Mouse (Mus musculus): ENCODE data around the gene Tns3. TPM values are rescaled to one million over a fixed set of nuclear protein-coding genes. Genes with fewer than 3 reads are reported as not detected.

Gene Tns3
- polyA plus RNA-seq, 1 experiment: not detected

GRCm38 (mm10) chr11:8622668-8623067 is 41.7 kb downstream of the Tns3 start:
- no peak for TF ChIP-seq GATA1 (IDR thresholded peaks at IDR 0.05; ENCODE audit: low read length)

GRCm38 (mm10) chr11:8618301-8618700 is 46.0 kb downstream of the Tns3 start:
- TF ChIP-seq GATA1 (IDR thresholded peaks at IDR 0.05; ENCODE audit: low read length): no peak

GRCm38 (mm10) chr11:8615436-8615835 is 48.9 kb downstream of the Tns3 start:
- no peak for TF ChIP-seq GATA1 (IDR thresholded peaks at IDR 0.05; ENCODE audit: low read length)

DNA sequence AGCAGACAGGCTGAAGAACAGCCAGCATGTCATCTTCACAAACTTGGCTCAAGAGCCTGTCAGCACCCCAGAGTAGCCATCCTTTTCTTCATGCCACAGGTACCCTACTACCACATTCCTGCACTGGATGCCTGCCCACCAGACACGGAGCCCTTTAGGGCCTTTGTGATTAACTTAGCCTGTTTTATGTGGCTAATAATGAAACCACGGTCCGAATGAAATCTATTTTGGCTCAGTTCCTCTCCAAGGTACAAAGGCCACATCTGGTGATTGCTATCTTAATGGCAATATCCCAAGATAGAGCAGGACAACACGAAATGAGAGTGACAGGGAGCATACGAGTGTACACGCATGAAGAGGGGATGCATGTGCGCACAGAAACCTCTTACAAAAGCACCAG is 53.9 kb downstream of the Tns3 start:
- TF ChIP-seq GATA1 (IDR thresholded peaks at IDR 0.05; ENCODE audit: low read length): no peak

DNA sequence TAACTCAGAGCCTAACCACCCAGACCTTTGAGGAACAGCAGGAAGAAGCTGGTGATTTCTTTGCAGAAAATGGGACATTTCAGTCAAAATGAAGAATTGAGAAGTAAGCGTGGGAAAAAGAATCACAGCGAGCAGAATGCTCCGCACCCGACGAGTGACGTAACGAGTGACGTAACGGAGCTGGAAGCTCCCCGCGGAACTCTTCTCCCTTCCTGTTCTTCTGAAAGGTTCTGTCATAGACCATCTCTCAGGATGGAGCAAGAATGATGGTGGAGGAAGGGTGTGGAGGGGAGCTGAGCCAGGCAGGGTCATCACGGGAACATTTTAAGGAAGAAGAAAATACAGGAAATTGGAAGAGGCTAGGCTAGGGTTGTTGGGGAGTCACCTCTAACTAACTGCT is 54.5 kb downstream of the Tns3 start:
- TF ChIP-seq GATA1 (IDR thresholded peaks at IDR 0.05; ENCODE audit: low read length): no peak

GRCm38 (mm10) chr11:8607123-8607522 is 57.2 kb downstream of the Tns3 start:
- no peak for TF ChIP-seq GATA1 (IDR thresholded peaks at IDR 0.05; ENCODE audit: low read length)

DNA sequence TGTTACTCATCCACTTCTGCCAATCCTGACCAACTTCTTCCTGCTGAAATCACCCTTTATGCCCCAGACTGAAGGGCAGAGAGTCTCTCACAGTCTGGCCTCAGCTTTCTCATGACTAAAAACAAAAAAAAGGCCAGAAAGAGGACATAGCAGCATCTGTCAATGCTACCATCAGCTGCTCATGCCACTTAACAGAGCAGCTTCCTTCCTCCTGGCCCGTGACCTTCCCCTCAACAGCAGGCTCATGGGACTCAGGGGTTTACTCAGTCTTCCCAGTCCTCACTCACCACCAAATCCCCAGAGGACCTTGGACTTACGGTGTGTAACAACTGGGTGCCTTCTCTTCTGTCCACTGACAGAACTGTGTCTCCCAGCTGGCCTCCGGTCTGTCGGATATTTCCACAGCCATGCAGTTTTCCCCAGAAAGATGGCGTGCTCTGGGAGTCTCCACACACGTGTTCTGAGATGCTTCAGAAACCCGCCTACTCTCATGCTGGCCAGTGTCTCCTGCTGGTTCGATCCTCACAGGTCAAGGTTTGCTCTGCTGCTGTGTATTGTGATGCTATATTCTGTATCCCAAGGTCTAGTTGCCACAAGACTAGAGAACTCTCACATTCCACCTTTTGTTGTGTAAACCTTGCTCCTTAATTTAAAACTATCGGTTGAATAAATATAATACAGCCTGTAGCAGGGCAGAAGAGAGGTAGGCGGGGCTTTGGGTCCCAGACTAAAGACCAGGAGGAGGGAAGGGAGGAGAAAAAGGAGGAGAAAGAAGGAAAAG is 59.4 kb downstream of the Tns3 start:
- no peak for TF ChIP-seq GATA1 (IDR thresholded peaks at IDR 0.05; ENCODE audit: low read length)

- TF ChIP-seq GATA1 (IDR thresholded peaks at IDR 0.05; ENCODE audit: low read length): no peak
Measured at GRCm38 (mm10) chr11:8602606-8603005, 61.7 kb downstream of the Tns3 start.

DNA sequence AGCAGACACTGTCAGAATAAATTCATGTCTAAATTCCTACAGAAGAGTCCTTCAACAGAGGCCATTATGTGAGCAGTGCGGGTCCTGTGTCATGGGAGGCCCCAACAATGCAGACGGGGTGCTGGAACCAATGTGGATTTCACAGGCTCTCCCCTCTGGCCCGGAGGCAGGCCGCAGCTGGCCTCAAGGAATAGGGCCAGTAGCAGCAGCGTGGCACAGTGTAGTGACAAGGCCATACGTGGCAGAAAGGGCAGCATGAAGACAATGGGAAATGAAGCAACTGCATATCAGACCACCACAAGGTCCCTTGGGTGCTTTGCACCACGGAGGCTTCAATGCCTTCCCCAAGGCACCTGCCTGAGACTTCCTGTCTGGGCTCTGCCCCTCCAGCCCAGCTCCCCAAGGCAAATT is 62.9 kb downstream of the Tns3 start:
- no peak for TF ChIP-seq GATA1 (IDR thresholded peaks at IDR 0.05; ENCODE audit: low read length)

DNA sequence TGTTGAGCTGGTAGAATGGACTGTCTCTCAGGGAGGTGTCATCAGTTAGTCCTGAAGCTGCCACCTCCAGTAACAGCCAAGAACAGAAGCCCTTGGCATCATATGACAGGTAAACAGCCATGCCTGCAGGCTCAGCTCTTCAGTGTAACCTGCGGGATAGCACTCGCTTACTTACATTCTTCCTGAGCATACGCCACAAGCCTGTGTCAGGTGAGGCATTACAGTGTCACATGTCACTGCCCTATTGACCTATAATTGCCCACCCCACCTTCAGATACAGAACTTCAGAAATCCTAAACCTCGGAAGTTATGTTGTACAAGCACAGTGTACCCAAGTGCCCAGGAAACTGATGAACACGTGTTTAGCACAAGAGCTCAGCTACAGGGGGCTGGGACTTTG is 68.7 kb downstream of the Tns3 start:
- TF ChIP-seq GATA1 (IDR thresholded peaks at IDR 0.05; ENCODE audit: low read length): no peak

DNA sequence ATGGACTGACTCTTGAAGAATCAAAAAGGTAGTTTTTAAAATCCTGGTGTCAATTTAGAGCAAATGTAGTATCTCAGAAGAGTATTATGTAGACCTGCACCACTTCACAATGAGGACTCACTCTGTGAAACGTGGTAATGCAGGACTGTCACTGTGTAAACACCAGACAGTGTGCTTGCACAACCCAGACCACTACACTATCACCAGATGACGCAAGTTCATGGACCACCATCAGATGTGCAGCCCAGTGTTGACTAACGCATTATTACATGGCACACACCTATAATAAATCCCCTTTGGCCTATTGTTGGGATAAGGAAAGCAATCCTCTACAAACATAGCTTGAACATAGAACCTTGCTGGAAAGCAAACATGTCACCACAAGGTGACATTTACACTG is 71.2 kb downstream of the Tns3 start:
- no peak for TF ChIP-seq GATA1 (IDR thresholded peaks at IDR 0.05; ENCODE audit: low read length)

DNA sequence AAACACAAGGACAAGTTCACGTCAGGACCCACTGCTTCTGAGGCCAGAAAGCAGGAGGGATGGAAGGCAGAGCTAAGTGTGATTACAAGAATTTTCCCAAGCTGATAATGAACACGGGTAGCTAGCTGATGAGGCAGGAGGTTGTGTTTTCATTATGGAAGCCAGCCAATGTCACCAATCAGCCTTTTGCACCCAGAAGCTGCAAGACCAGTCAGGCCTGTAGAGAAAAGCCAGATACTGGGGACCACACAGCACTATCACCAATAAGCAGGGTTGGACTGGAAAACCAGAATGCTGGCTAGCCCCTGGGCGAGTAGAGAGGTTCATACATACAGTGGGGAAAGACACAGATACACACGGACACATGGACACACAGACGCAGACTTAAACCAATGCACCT is 73.1 kb downstream of the Tns3 start:
- TF ChIP-seq GATA1 (IDR thresholded peaks at IDR 0.05; ENCODE audit: low read length): no peak

DNA sequence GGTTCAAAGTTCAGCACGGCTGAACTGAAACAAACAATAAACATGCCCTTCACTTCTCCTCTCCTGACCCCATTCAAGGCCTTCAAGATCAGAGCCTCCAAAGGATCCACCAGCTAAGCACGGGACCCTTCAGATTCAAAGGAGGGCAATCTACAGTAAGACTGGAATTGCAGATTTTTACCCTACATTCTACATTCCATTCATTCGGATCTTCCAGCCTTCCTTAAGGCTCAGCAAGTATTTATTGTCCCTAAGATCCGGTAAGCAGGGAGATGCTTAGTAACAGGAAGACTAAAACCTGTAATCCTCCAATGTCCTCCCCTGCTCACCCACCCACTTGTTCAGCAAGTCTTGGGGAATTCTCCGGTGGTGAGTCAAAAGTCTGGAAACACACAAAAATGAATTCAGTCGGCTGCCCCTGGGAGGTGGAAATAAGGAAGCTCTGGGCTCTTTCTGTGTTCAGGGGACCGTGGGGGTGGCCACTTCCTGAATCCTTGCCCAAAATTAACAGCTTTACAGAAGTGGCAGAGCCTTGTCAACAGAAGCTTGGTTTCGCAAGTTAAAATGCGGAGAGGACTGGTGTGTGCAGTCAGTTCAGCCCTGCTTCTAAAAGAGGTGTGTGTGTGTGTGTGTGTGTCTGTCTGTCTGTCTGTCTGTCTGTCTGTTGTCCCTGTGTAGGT is 75.0 kb downstream of the Tns3 start:
- TF ChIP-seq GATA1 (IDR thresholded peaks at IDR 0.05; ENCODE audit: low read length): no peak

DNA sequence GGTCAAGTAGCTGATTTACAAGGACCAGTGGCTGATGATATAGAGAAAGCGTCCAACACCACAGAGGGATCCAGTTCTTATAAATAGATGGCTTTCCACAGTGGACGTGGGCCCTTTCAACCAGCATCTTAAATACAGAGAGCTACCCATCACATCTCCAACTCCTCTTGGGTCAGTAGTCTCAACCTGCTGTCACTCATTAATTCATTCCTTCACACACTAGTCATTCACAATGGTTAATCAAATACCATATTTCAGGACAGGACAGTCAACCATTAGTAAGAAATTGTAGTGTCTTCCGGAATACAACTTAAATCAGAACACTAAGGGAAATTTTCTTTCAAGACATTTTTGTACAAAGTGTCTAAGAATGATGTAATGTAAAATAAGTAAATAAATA is 76.4 kb downstream of the Tns3 start:
- TF ChIP-seq GATA1 (IDR thresholded peaks at IDR 0.05; ENCODE audit: low read length): no peak

GRCm38 (mm10) chr11:8586996-8587644 is 77.2 kb downstream of the Tns3 start:
- no peak for TF ChIP-seq GATA1 (IDR thresholded peaks at IDR 0.05; ENCODE audit: low read length)

- no peak for TF ChIP-seq GATA1 (IDR thresholded peaks at IDR 0.05; ENCODE audit: low read length)
Measured at GRCm38 (mm10) chr11:8586374-8586773, 78.0 kb downstream of the Tns3 start.

DNA sequence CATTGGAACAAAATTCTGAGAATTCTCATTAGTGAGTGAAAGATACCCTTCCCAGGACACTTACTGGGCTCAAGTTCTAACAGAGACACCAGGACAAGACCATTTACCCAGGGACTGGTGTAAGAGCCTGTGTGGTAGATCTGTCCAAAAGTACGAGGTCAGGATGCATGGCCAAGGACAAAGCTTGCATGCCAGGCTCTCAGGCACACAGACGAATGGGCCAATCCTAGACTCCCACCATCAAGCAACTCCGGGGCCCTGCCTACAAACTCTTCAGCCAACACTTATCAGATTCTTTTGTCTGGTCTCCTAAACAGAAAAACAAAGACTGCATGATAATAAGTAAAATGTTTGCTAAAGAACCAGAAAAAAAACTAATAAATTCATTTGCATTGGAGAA is 78.6 kb downstream of the Tns3 start:
- TF ChIP-seq GATA1 (IDR thresholded peaks at IDR 0.05; ENCODE audit: low read length): no peak
